Mouse (Mus musculus): ENCODE data around the gene Bcl2. TPM values are rescaled to one million over a fixed set of nuclear protein-coding genes. Genes with fewer than 3 reads are reported as not detected.

The Bcl2 gene
- total and polyA plus RNA-seq, 3 experiments = 1.3 to 5.0 (median 3.5) TPM

- intact Hi-C loops (cut with DNase I) = no loop called here
- DNase-seq = no peak
- TF ChIP-seq POLR2A (IDR thresholded peaks at IDR 0.05; ENCODE audit: insufficient read depth, low read depth, low read length) (no peak), CTCF (IDR thresholded peaks at IDR 0.05) (no peak), EP300 (IDR thresholded peaks at IDR 0.05; ENCODE audit: insufficient read depth, low read depth, low read length) (no peak)
- Histone ChIP-seq H3K4me1 (ENCODE audit: control insufficient read depth, insufficient read depth, low read length) (no peaks in the 10 kb centered on the region), H3K36me3 (ENCODE audit: control insufficient read depth, insufficient read depth, low read length) (no peaks in the 10 kb centered on the region), H3K79me2 (replicated peaks; ENCODE audit: control insufficient read depth, insufficient read depth, low read length) (no peaks in the 10 kb centered on the region), H3K4me3 (no peak overlapping the region), H3K9ac (ENCODE audit: low read depth, low read length) (no peak overlapping the region), H3K27me3 (ENCODE audit: control insufficient read depth, insufficient read depth, low read length) (no peaks in the 10 kb centered on the region), H3K27ac (no peak overlapping the region)
- WGBS = 65% methylated on average over 2 of the region's 2 CpGs
Observed at GRCm38 (mm10) chr1:106497999-106498398, 216.1 kb downstream of the Bcl2 start.

Small RNA genes lying within 50 kb of the gene (microRNA-seq; reads per million reads assigned to microRNA genes)
- gene Mir3473f = 0 reads per million in 2 experiments

Other genes starting within 250 kb of the Bcl2 start
- gene Kdsr, start 45.5 kb upstream of the Bcl2 start, total RNA-seq (2021) = 1 to 10 TPM; 5.9 to 6.2 TPM
- 2.6 and 3.1 TPM in 2 replicates for gene Kdsr, start 45.5 kb upstream of the Bcl2 start, polyA plus RNA-seq (2012; rRNA removed)
- 10 to 100 TPM; 29.8 to 30.1 TPM for gene Vps4b, start 82.5 kb upstream of the Bcl2 start, total RNA-seq (2021)
- 5.9 and 10.4 TPM in 2 replicates for gene Vps4b, start 82.5 kb upstream of the Bcl2 start, polyA plus RNA-seq (2012; rRNA removed)
- not detected for gene Serpinb5, start 146.9 kb upstream of the Bcl2 start, total RNA-seq (2021)
- 0.06 TPM in 1 of 2 replicates, not detected in the other for gene Serpinb5, start 146.9 kb upstream of the Bcl2 start, polyA plus RNA-seq (2012; rRNA removed)
- not detected for gene Serpinb12, start 220.2 kb upstream of the Bcl2 start, total RNA-seq (2021)
- gene Serpinb12, start 220.2 kb upstream of the Bcl2 start, polyA plus RNA-seq (2012; rRNA removed) = not detected in 2 replicates

Measured in heart, adult 2 months (tissue).